Mouse (Mus musculus) intestine, embryonic 14.5 days (tissue): ENCODE results near the gene Usp54. TPM values are rescaled to one million over a fixed set of nuclear protein-coding genes. Genes with fewer than 3 reads are reported as not detected.
A peak's percentile ranks its signal among the peaks of the same experiment; 100 is the strongest.

Source experiments
- ATAC-seq: fragments of 200-750 bp; cut with Nextera tagmentation; replicated peaks from 2 replicates; pipeline ENCODE4 v1.8.0; 2017; ENCODE audit warnings: low read depth, moderate number of reproducible peaks, moderate TSS enrichment, moderate library complexity; ENCODE audit not compliant: low FRiP score, low TSS enrichment
- DNase-seq: peaks from one replicate; pipeline ENCODE4 v3.0.0-alpha.2; 2018; ENCODE audit warnings: low spot score
- H3K27ac ChIP-seq: fragments of 300-500 bp; sonication (generic); 2 replicates; pipeline ENCODE4 v1.5.1; 2014; ENCODE audit warnings: low read depth, mild to moderate bottlenecking, control low read depth
- H3K27me3 ChIP-seq: fragments of 300-500 bp; sonication (generic); replicated peaks from 2 replicates; pipeline ENCODE4 v1.6.1; 2014; ENCODE audit warnings: low read length, control low read depth; ENCODE audit not compliant: control insufficient read depth, insufficient read depth
- H3K36me3 ChIP-seq: fragments of 300-500 bp; sonication (generic); 2 replicates; pipeline ENCODE4 v1.6.1; 2014; ENCODE audit warnings: low read length, control low read depth; ENCODE audit not compliant: control insufficient read depth, insufficient read depth
- H3K4me1 ChIP-seq: fragments of 300-500 bp; sonication (generic); replicated peaks from 2 replicates; pipeline ENCODE4 v1.6.1; 2014; ENCODE audit warnings: low read length, control low read depth, mixed read lengths; ENCODE audit not compliant: control insufficient read depth, insufficient read depth
- H3K4me2 ChIP-seq: fragments of 300-500 bp; sonication (generic); 2 replicates; pipeline ENCODE4 v1.6.1; 2014; ENCODE audit warnings: low read length
- H3K4me3 ChIP-seq: fragments of 300-500 bp; sonication (generic); 2 replicates; pipeline ENCODE4 v1.5.1; 2014; ENCODE audit warnings: low read depth, low read length, control low read depth, mixed read lengths
- H3K9ac ChIP-seq: fragments of 300-500 bp; sonication (generic); 2 replicates; pipeline ENCODE4 v1.6.1; 2014; ENCODE audit warnings: mild to moderate bottlenecking, low read length
- H3K9me3 ChIP-seq: fragments of 300-500 bp; sonication (generic); 2 replicates; pipeline ENCODE4 v1.6.1; 2016; ENCODE audit warnings: low read length, control low read depth; ENCODE audit not compliant: control insufficient read depth
- WGBS: fragments of 180-500 bp; shearing (Covaris S2); extraction: QIAGEN DNeasy Blood & Tissue Kit; methylation state at CpG from one replicate; pipeline ENCODE4 v1.1.7; 2014; 5-methylcytosine and 5-hydroxymethylcytosine counted together
- polyA plus RNA-seq: library from polyadenylated mRNA; unstranded; fragments of >200 nt; fragmentation: Nextera tagmentation; extraction: Ambion mirVana; gene quantifications from 2 replicates; pipeline ENCODE4 v1.2.1, GENCODE M21; 2014

Usp54 gene
- 8.2 and 8.9 TPM in 2 replicates for polyA plus RNA-seq

DNA sequence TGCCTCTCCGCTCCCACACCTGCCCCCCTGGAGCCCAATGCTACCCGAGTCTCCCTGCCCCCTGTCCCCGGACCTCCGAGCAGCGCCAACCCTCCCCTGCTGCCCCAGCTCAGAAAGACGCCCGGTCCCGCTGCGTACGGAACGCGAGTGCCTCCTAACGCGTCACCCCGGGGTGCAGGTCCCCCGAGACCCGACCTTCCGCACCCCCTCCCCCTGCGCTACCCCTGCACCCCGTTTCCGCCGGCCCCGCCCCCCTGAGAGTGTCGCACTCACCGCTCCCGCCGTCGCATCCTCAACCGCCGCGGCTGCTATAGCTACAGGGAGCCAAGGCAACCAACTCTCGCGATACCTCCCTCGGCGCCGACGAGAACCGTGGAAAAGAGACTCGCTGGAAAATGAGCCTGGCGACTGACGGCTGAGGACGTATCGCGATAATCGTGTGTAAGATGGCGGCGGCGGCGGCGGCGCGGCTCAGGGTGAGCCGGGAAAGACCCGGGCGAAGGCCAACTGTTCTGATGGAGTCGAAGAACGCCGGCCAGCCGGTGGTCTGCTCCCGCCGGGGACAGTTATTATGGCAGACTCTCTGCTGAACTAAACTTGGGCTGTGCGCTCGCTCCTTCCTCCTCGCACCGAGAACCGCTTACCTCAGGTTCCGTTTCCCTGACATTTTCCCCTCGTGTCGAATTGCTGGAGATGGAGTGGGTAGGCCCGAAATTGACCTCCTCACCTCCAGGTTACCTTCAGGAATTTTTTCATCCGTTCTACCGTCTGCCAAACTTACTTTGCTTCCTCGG lies at the start of gene Usp54:
Gene Usp54 (minus strand): TSS at position 420 of the 794 bp plus-strand sequence.
- under 1% methylated on average over 73 of the region's 73 CpGs for WGBS
- Histone ChIP-seq H3K9ac (peak within 1 kb of the TSS; percentile 91), H3K4me2 (peak within 1 kb of the TSS; percentile 89), H3K36me3 (no peaks in the 10 kb centered on the region), H3K27ac (peak within 1 kb of the TSS; percentile 97), H3K9me3 (no peaks in the 10 kb centered on the region), H3K4me3 (peak within 1 kb of the TSS; percentile 90), H3K27me3 (no peaks in the 10 kb centered on the region), H3K4me1 (peaks cover 12% of the 10 kb centered on the region)
- ATAC-seq (peak; percentile 96), DNase-seq (peak; percentile 99)

DNA sequence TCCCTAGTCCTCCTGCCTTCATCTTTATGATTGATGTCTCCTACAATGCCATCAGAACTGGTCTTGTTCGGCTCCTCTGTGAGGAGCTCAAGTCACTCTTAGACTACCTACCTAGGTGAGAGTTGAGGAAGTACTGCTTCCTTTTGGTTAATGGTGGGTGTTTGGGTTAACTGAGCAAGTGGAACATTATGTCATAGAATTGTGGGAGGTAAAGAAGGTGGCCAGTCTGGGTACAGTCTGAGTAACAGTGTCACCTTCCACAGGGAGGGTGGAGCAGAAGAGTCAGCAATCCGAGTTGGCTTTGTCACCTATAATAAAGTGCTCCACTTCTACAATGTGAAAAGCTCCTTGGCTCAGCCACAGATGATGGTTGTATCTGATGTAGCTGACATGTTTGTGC lies 48.1 kb upstream of the Usp54 start:
- no peak overlapping the region for H3K4me2 ChIP-seq
- H3K9me3 ChIP-seq: no peaks in the 10 kb centered on the region
- WGBS: 74% methylated on average over 2 of the region's 2 CpGs
- no peaks in the 10 kb centered on the region for H3K27me3 ChIP-seq
- no peak overlapping the region for H3K4me3 ChIP-seq
- no peak overlapping the region for H3K27ac ChIP-seq
- peaks cover 99% of the 10 kb centered on the region for H3K36me3 ChIP-seq
- ATAC-seq (no peak), DNase-seq (no peak)
- no peaks in the 10 kb centered on the region for H3K4me1 ChIP-seq
- no peak overlapping the region for H3K9ac ChIP-seq

DNA sequence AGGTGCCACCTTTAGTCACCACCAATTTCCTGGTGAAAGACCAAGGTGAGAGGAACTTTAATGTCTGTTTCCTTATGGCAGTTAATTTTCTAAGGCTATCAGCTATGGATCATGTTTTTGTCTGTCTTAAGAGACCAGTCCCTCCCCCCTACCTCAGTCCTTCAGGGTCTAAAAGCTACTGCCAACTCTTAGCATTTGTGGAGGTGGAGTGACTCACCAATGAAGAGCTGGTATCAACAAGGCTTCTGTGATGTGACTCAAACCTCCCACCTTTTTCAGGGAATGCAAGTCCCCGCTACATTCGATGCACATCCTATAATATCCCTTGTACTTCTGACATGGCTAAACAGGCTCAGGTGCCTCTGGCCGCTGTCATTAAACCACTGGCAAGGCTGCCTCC lies 45.7 kb upstream of the Usp54 start:
- no peak overlapping the region for H3K4me3 ChIP-seq
- H3K27me3 ChIP-seq: no peaks in the 10 kb centered on the region
- no peak for DNase-seq
- no peak overlapping the region for H3K4me2 ChIP-seq
- peaks cover 99% of the 10 kb centered on the region for H3K36me3 ChIP-seq
- H3K27ac ChIP-seq: no peak overlapping the region
- H3K9me3 ChIP-seq: no peaks in the 10 kb centered on the region
- H3K9ac ChIP-seq: no peak overlapping the region
- no peak for ATAC-seq
- WGBS: 99% methylated on average over 3 of the region's 3 CpGs
- H3K4me1 ChIP-seq: no peaks in the 10 kb centered on the region

DNA sequence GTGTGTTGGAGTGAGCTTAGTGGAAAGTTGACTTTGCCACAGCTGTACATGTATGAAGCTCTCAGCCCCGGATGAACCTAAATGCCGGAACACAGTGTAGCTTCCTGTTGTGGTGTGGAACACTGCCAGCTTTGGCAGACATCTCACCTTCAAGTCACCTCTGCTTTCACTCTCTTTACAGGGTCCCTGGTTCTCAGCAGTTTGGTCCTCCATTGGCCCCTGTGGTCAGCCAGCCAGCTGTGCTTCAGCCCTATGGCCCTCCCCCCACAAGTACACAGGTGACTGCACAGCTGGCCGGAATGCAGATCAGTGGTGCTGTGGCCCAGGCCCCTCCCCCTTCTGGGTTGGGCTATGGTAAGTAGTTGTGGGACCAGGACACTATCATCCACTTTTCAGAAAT lies 41.6 kb upstream of the Usp54 start:
- no peak for DNase-seq
- H3K27ac ChIP-seq: no peak overlapping the region
- H3K36me3 ChIP-seq: peaks cover 100% of the 10 kb centered on the region
- H3K4me2 ChIP-seq: no peak overlapping the region
- H3K4me1 ChIP-seq: no peaks in the 10 kb centered on the region
- ATAC-seq: no peak
- no peaks in the 10 kb centered on the region for H3K27me3 ChIP-seq
- no peaks in the 10 kb centered on the region for H3K9me3 ChIP-seq
- H3K9ac ChIP-seq: no peak overlapping the region
- no peak overlapping the region for H3K4me3 ChIP-seq
- 78% methylated on average over 3 of the region's 3 CpGs for WGBS

DNA sequence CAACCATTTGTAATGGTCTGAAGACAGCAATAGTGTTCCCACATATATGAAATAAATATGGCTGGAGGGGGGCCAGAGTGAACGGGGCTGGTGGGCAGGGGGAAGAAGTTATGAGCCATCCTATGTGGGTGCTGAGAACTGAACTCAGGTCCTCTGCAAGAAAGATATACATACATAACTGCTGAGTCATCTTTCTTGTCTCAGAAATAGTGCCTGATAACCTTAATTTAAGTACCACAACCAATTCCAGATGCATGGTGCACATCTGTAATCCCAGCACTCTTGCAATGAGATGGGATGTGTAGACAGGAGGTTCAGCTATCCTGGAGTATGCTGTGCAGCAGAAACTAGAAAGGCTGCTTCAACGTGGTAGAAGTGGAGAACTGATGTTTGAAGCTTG lies 40.9 kb upstream of the Usp54 start:
- Histone ChIP-seq H3K27me3 (no peaks in the 10 kb centered on the region), H3K4me2 (no peak overlapping the region), H3K4me3 (no peak overlapping the region), H3K4me1 (no peaks in the 10 kb centered on the region), H3K36me3 (peaks cover 100% of the 10 kb centered on the region), H3K9ac (no peak overlapping the region), H3K27ac (no peak overlapping the region), H3K9me3 (no peaks in the 10 kb centered on the region)
- ATAC-seq (no peak), DNase-seq (no peak)
- WGBS: 89% methylated on average over 2 of the region's 2 CpGs

DNA sequence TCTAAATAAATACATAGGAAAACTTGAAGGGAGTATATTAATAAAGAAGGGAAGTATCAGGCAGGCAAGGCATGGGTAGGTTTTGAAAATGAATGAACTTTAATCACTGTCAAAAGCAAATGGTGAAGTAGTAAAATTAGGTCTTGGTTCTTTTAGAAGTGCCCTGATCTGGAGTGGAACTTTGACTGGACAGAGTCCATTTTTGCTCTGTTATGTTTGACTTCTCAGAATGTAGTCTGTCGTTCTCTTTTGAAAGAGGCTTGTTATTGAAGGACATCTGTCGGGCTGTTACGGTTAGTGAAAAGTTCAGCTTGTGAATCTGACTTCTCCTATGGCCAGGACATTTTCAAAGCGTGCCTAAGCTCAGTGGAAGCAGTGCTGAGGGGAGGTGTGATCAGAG lies 37.0 kb upstream of the Usp54 start:
- Histone ChIP-seq H3K9ac (no peak overlapping the region), H3K4me3 (no peak overlapping the region), H3K27me3 (no peaks in the 10 kb centered on the region), H3K9me3 (peaks cover 3% of the 10 kb centered on the region; the same call in 1 of the 2 replicates), H3K4me1 (peaks cover 5% of the 10 kb centered on the region), H3K4me2 (no peak overlapping the region), H3K36me3 (peaks cover 73% of the 10 kb centered on the region), H3K27ac (no peak overlapping the region)
- 90% methylated on average over 4 of the region's 4 CpGs for WGBS
- DNase-seq: no peak
- ATAC-seq: no peak

DNA sequence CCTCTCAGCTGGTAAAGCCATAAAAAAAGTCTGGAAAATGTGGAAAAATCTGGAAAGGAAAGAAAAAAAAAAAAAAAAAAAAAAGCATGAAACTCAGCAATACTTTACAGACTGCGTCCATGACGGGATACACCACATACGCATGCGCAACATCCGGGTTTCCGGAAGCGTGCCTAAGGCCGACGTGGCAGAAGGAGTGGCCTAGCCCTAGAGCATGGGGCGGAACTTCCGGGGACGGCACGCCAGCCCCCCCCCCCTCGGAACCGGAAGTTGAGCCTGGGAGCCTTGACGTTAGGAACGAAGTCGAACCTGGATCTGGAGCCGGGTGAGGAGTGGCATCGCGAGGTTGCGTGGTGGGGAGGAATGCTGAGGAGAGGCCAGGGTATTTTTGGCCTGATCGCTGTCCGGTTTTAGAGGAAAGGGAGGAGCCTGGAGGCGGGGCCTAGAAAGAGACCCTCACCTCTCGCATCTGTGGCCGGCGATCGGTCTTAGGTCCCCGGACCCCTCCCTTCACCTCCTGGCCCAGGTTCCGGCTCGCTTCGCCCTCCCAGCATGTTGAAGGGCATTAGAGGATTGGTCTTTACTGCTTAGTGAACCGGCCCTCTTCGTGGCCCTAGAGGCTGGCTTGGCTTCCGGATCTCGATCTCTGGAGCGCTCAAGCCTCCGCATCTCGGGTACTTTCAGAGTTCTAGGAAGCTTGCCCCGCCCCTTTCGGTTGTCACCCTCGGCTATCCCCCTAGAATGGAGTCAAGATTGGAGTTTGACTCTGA lies 33.4 kb upstream of the Usp54 start, which contains the start of gene Sec24c:
Gene Sec24c (plus strand): TSS at position 245 of the 770 bp plus-strand sequence.
- DNase-seq: peak; percentile 100
- Histone ChIP-seq H3K4me1 (peaks cover 5% of the 10 kb centered on the region), H3K36me3 (peaks cover 36% of the 10 kb centered on the region), H3K4me3 (peak within 1 kb of the TSS; percentile 94), H3K9ac (peak within 1 kb of the TSS; percentile 90), H3K27ac (peak within 1 kb of the TSS; percentile 93), H3K4me2 (peak within 1 kb of the TSS; percentile 93), H3K27me3 (no peaks in the 10 kb centered on the region), H3K9me3 (peaks cover 4% of the 10 kb centered on the region; the same call in 1 of the 2 replicates)
- peak; percentile 97 for ATAC-seq
- under 1% methylated on average over 43 of the region's 43 CpGs for WGBS

DNA sequence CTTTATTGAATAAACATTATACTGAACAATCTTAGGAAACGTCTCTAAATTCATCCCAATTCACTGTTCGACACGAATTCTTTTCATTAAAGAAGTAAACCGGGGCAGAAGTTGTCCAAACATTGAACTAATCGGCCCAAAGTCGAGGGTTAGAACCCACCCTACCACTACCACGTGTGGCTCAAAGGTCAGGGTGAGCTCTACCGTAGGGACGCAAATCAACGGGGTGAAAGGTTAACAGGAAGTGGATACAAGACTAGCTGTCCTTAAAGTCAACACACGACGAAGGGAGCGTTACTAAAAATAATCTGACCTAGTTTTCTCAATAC lies 32.8 kb upstream of the Usp54 start:
- peaks cover 4% of the 10 kb centered on the region; the same call in 1 of the 2 replicates for H3K9me3 ChIP-seq
- 6% methylated on average over 13 of the region's 13 CpGs for WGBS
- no peaks in the 10 kb centered on the region for H3K27me3 ChIP-seq
- ATAC-seq (peak; percentile 70; the same call in 1 of the 2 replicates), DNase-seq (peak; percentile 64)
- H3K27ac ChIP-seq: peak overlapping the region; percentile 93
- peak overlapping the region; percentile 94 for H3K4me3 ChIP-seq
- H3K36me3 ChIP-seq: peaks cover 30% of the 10 kb centered on the region
- H3K9ac ChIP-seq: peak overlapping the region; percentile 90
- H3K4me1 ChIP-seq: peaks cover 5% of the 10 kb centered on the region
- H3K4me2 ChIP-seq: peak overlapping the region; percentile 93
